Mouse (Mus musculus): Measurements from ENCODE around the gene Npsr1. TPM values are rescaled to one million over a fixed set of nuclear protein-coding genes. Genes with fewer than 3 reads are reported as not detected.

The Npsr1 gene
- polyA plus RNA-seq, 2 experiments = 0.02 to 0.13 TPM

GRCm38 (mm10) chr9:24178744-24179143 is 80.9 kb downstream of the Npsr1 start:
- Histone ChIP-seq H3K4me1 (replicated peaks; ENCODE audit: control insufficient read depth in 2 of 2, insufficient read depth in 2 of 2, low read length in 1 of 2) (no peaks in the 10 kb centered on the region), H3K4me2 (ENCODE audit: low read depth) (no peak overlapping the region), H3K9me3 (ENCODE audit: control insufficient read depth, low read length) (no peaks in the 10 kb centered on the region), H3K4me3 (ENCODE audit: insufficient read depth in 1 of 2, low read depth in 2 of 2, low read length in 2 of 2) (no peak overlapping the region), H3K27me3 (ENCODE audit: control insufficient read depth, insufficient read depth, low read length) (no peaks in the 10 kb centered on the region), H3K9ac (replicated peaks) (no peak overlapping the region), H3K36me3 (replicated peaks; ENCODE audit: control insufficient read depth, insufficient read depth, low read depth) (no peaks in the 10 kb centered on the region), H3K27ac (no peak overlapping the region)
- ATAC-seq (ENCODE audit: insufficient read depth) (no peak), DNase-seq (ENCODE audit: low read depth in 3 of 3, low spot score in 3 of 3) (no peak)
- no peak for TF ChIP-seq EP300 (IDR thresholded peaks at IDR 0.05; ENCODE audit: low read depth)
- no peak for TF ChIP-seq CTCF (IDR thresholded peaks at IDR 0.05; ENCODE audit: low read depth)
- 71% methylated on average over 2 of the region's 2 CpGs for WGBS (ENCODE audit: insufficient replicate concordance)

DNA sequence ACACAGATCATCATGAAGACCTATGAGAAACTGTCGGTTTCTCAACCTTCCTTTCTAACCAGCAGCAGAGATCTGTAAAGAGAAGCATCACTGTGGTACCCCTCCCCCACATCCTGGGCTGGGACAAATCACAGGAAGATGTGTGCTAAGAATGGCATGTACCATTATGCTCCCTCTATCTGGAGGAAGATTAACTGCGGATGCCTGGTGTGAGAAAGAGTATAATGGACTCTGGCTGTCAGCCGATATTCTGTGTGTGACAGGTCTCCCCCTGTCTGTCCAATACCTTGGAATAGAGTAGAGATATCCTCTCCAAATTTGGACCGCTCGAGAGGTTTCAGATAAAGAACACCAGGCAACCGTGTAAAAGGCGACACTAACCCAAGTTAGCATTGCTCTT is 83.1 kb downstream of the Npsr1 start:
- WGBS (ENCODE audit: insufficient replicate concordance) = 50% methylated on average over 7 of the region's 7 CpGs
- Histone ChIP-seq H3K4me1 (replicated peaks; ENCODE audit: control insufficient read depth in 2 of 2, insufficient read depth in 2 of 2, low read length in 1 of 2) (no peaks in the 10 kb centered on the region), H3K36me3 (replicated peaks; ENCODE audit: control insufficient read depth, insufficient read depth, low read depth) (no peaks in the 10 kb centered on the region), H3K4me2 (ENCODE audit: low read depth) (no peak overlapping the region), H3K9ac (replicated peaks) (no peak overlapping the region), H3K9me3 (ENCODE audit: control insufficient read depth, low read length) (no peaks in the 10 kb centered on the region), H3K27ac (no peak overlapping the region), H3K4me3 (ENCODE audit: insufficient read depth in 1 of 2, low read depth in 2 of 2, low read length in 2 of 2) (no peak overlapping the region), H3K27me3 (ENCODE audit: control insufficient read depth, insufficient read depth, low read length) (no peaks in the 10 kb centered on the region)
- DNase-seq (ENCODE audit: low read depth in 3 of 3, low spot score in 3 of 3) = no peak
- TF ChIP-seq CTCF (IDR thresholded peaks at IDR 0.05; ENCODE audit: low read depth) (no peak), EP300 (IDR thresholded peaks at IDR 0.05; ENCODE audit: low read depth) (no peak)
- no peak for ATAC-seq (ENCODE audit: insufficient read depth)

GRCm38 (mm10) chr9:24186289-24186688 is 88.5 kb downstream of the Npsr1 start:
- H3K9me3 ChIP-seq (ENCODE audit: control insufficient read depth, low read length) = no peaks in the 10 kb centered on the region
- H3K4me2 ChIP-seq (ENCODE audit: low read depth) = no peak overlapping the region
- TF ChIP-seq CTCF (IDR thresholded peaks at IDR 0.05; ENCODE audit: low read depth) = no peak
- no peak for TF ChIP-seq EP300 (IDR thresholded peaks at IDR 0.05; ENCODE audit: low read depth)
- H3K27ac ChIP-seq = no peak overlapping the region
- H3K9ac ChIP-seq (replicated peaks) = no peak overlapping the region
- ATAC-seq (ENCODE audit: insufficient read depth) (no peak), DNase-seq (ENCODE audit: low read depth in 3 of 3, low spot score in 3 of 3) (no peak)
- H3K4me3 ChIP-seq (ENCODE audit: insufficient read depth in 1 of 2, low read depth in 2 of 2, low read length in 2 of 2) = no peak overlapping the region
- H3K4me1 ChIP-seq (replicated peaks; ENCODE audit: control insufficient read depth in 2 of 2, insufficient read depth in 2 of 2, low read length in 1 of 2) = no peaks in the 10 kb centered on the region
- no peaks in the 10 kb centered on the region for H3K27me3 ChIP-seq (ENCODE audit: control insufficient read depth, insufficient read depth, low read length)
- 63% methylated on average over 5 of the region's 5 CpGs for WGBS (ENCODE audit: insufficient replicate concordance)
- no peaks in the 10 kb centered on the region for H3K36me3 ChIP-seq (replicated peaks; ENCODE audit: control insufficient read depth, insufficient read depth, low read depth)

DNA sequence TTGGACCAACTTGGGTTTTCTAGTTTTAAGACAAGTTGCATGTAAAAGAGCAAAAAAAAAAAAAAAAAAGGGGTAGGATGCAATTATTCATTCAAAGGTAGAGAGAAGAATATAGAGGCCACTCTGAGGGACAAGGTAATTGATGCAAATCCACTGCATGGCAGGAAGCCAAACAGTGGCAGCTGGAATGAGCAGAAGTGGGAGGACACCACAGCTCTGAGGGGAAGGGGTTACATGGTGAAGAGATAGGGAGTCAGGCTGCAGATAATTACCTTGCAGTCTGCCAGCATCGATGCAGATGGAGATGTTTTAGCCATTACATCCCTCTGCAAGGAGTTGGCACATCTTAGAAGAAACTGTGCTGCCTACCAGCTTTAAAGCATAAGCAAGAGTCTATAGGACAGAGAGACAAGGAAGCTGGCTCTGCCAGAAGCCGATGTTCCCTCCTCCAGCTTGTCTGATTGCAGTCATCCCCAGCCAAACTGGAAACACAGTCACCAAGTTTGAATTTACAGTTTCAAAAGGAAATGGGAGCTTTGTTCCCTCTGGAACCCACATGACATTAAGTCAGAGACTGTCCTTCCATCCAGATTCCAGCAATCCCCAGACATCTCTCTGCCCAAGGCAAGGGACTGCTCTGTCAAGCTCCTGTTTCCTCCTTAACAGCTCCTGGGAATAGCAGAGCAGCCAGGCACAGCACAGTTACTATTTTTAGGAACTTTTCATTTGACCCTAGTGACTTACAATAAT is 91.9 kb downstream of the Npsr1 start:
- Histone ChIP-seq H3K27ac (no peak overlapping the region), H3K4me1 (replicated peaks; ENCODE audit: control insufficient read depth in 2 of 2, insufficient read depth in 2 of 2, low read length in 1 of 2) (no peaks in the 10 kb centered on the region), H3K4me2 (ENCODE audit: low read depth) (no peak overlapping the region), H3K27me3 (ENCODE audit: control insufficient read depth, insufficient read depth, low read length) (no peaks in the 10 kb centered on the region), H3K36me3 (replicated peaks; ENCODE audit: control insufficient read depth, insufficient read depth, low read depth) (no peaks in the 10 kb centered on the region), H3K9me3 (ENCODE audit: control insufficient read depth, low read length) (no peaks in the 10 kb centered on the region), H3K4me3 (ENCODE audit: insufficient read depth in 1 of 2, low read depth in 2 of 2, low read length in 2 of 2) (no peak overlapping the region), H3K9ac (replicated peaks) (no peak overlapping the region)
- ATAC-seq (ENCODE audit: insufficient read depth) = no peak
- no peak for DNase-seq (ENCODE audit: low read depth in 3 of 3, low spot score in 3 of 3)
- TF ChIP-seq EP300 (IDR thresholded peaks at IDR 0.05; ENCODE audit: low read depth) = no peak
- no peak for TF ChIP-seq CTCF (IDR thresholded peaks at IDR 0.05; ENCODE audit: low read depth)
- 37% methylated on average over 2 of the region's 2 CpGs for WGBS (ENCODE audit: insufficient replicate concordance)

- no peak overlapping the region for H3K4me3 ChIP-seq (ENCODE audit: insufficient read depth in 1 of 2, low read depth in 2 of 2, low read length in 2 of 2)
- ATAC-seq (ENCODE audit: insufficient read depth) = no peak
- H3K9ac ChIP-seq (replicated peaks) = no peak overlapping the region
- no peak for DNase-seq (ENCODE audit: low read depth in 3 of 3, low spot score in 3 of 3)
- H3K9me3 ChIP-seq (ENCODE audit: control insufficient read depth, low read length) = no peaks in the 10 kb centered on the region
- H3K36me3 ChIP-seq (replicated peaks; ENCODE audit: control insufficient read depth, insufficient read depth, low read depth) = no peaks in the 10 kb centered on the region
- no peak for TF ChIP-seq CTCF (IDR thresholded peaks at IDR 0.05; ENCODE audit: low read depth)
- TF ChIP-seq EP300 (IDR thresholded peaks at IDR 0.05; ENCODE audit: low read depth) = no peak
- H3K4me1 ChIP-seq (replicated peaks; ENCODE audit: control insufficient read depth in 2 of 2, insufficient read depth in 2 of 2, low read length in 1 of 2) = no peaks in the 10 kb centered on the region
- 42% methylated on average over 1 of the region's 1 CpGs for WGBS (ENCODE audit: insufficient replicate concordance)
- no peak overlapping the region for H3K4me2 ChIP-seq (ENCODE audit: low read depth)
- H3K27ac ChIP-seq = no peak overlapping the region
- H3K27me3 ChIP-seq (ENCODE audit: control insufficient read depth, insufficient read depth, low read length) = no peaks in the 10 kb centered on the region
These were observed 92.4 kb downstream of the Npsr1 start for GRCm38 (mm10) chr9:24190261-24190588.
